Mouse (Mus musculus) kidney, adult 9 months (tissue): ENCODE data around the gene Me1.

Source experiments
- DNase-seq: peaks from one replicate; pipeline ENCODE4 v3.0.0; 2022

The Me1 gene

GRCm38 (mm10) chr9:86592676-86593668 lies 102.8 kb downstream of the Me1 start:
- peak; percentile 20 for DNase-seq

GRCm38 (mm10) chr9:86587019-86587795 lies 108.5 kb downstream of the Me1 start:
- no peak for DNase-seq

- peak; percentile 74 for DNase-seq
Observed at GRCm38 (mm10) chr9:86583740-86584139, 112.0 kb downstream of the Me1 start.

GRCm38 (mm10) chr9:86579657-86580056 lies 116.1 kb downstream of the Me1 start:
- DNase-seq = no peak

- DNase-seq = no peak
Observed at GRCm38 (mm10) chr9:86575178-86575577, 120.6 kb downstream of the Me1 start.

GRCm38 (mm10) chr9:86573616-86574303 lies 122.0 kb downstream of the Me1 start:
- DNase-seq = no peak

- peak; percentile 89 for DNase-seq
Observed at GRCm38 (mm10) chr9:86572636-86573291, 123.0 kb downstream of the Me1 start.

GRCm38 (mm10) chr9:86572196-86572595 lies 123.6 kb downstream of the Me1 start:
- no peak for DNase-seq

- DNase-seq = peak; percentile 96
Observed at GRCm38 (mm10) chr9:86571540-86572135, 124.1 kb downstream of the Me1 start, which contains the start of the genes Pgm3 and Rwdd2a. Pgm3 (minus strand) TSS chr9:86571842. Rwdd2a (plus strand) TSS chr9:86571991.

- DNase-seq = no peak
Observed at GRCm38 (mm10) chr9:86570946-86571345, 124.8 kb downstream of the Me1 start.

GRCm38 (mm10) chr9:86570261-86570890 lies 125.4 kb downstream of the Me1 start:
- DNase-seq = peak; percentile 60

- peak; percentile 63 for DNase-seq
Observed at GRCm38 (mm10) chr9:86569314-86569910, 126.3 kb downstream of the Me1 start.

GRCm38 (mm10) chr9:86560543-86560942 lies 135.2 kb downstream of the Me1 start:
- DNase-seq = peak; percentile 43

GRCm38 (mm10) chr9:86554641-86555040 lies 141.1 kb downstream of the Me1 start:
- no peak for DNase-seq

- DNase-seq = peak; percentile 17
Observed at GRCm38 (mm10) chr9:86553886-86554285, 141.9 kb downstream of the Me1 start.

GRCm38 (mm10) chr9:86550717-86551116 lies 145.0 kb downstream of the Me1 start:
- DNase-seq = no peak

- DNase-seq = peak; percentile 34
Observed at GRCm38 (mm10) chr9:86549637-86550162, 146.1 kb downstream of the Me1 start.

GRCm38 (mm10) chr9:86544559-86544958 lies 151.2 kb downstream of the Me1 start:
- DNase-seq = no peak

- DNase-seq = no peak
Observed at GRCm38 (mm10) chr9:86543451-86543850, 152.3 kb downstream of the Me1 start.

- DNase-seq = no peak
Observed at GRCm38 (mm10) chr9:86534071-86534470, 161.7 kb downstream of the Me1 start.
